Mouse (Mus musculus): ENCODE measurements around the gene Mtrr. TPM values are rescaled to one million over a fixed set of nuclear protein-coding genes. Genes with fewer than 3 reads are reported as not detected.

The Mtrr gene
- polyA plus RNA-seq, 1 experiment from 2014 or later, result 13.5 TPM

GRCm38 (mm10) chr13:68597667-68598066 lies 15.7 kb upstream of the Mtrr start:
- no peaks in the 10 kb centered on the region for H3K9me3 ChIP-seq (ENCODE audit: control insufficient read depth, low read length)
- H3K4me2 ChIP-seq (ENCODE audit: low read length), result peak overlapping the region; percentile 49
- H3K36me3 ChIP-seq (ENCODE audit: control insufficient read depth, insufficient read depth, low read length), result 0 out of 2 replicates have a peak, but pooled peaks cover 2% of the 10 kb centered on the region
- H3K9ac ChIP-seq (replicated peaks; ENCODE audit: low read length), result peak overlapping the region; percentile 39; the same call in 1 of the 2 replicates
- H3K27me3 ChIP-seq (ENCODE audit: control insufficient read depth, insufficient read depth, low read length), result no peaks in the 10 kb centered on the region
- DNase-seq (no peak), ATAC-seq (ENCODE audit: low FRiP score, low TSS enrichment) (0 out of 2 replicates have a peak, but pooled peaks have one; percentile 32)
- WGBS, result 19% methylated on average over 13 of the region's 13 CpGs
- no peak overlapping the region for H3K27ac ChIP-seq (replicated peaks; ENCODE audit: low read depth, low read length)
- H3K4me3 ChIP-seq (replicated peaks; ENCODE audit: low read depth, low read length), result peak overlapping the region; percentile 18
- H3K4me1 ChIP-seq (ENCODE audit: control insufficient read depth, insufficient read depth, low read length), result no peaks in the 10 kb centered on the region

DNA sequence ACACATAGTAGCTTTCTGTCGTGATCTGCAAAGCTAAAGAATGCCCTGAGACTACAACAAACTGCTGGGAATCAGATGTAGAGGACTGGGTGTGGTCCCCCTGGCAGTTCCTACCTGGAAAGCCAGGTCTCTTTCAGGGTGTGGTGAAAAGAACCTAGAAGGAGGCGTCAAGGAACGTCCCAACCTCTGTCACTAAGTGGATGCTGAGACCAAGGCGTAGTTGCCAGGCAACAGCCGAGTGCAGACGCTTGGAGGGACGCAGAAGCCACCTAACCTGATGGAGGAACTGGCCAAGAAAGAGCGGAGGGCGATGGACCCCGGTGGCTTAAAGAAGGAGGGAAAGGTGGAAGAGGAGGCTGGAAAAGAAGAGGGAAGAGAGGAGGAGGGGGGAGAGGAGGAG lies 15.2 kb upstream of the Mtrr start, which contains the start of gene 1700001L19Rik:
Gene 1700001L19Rik (plus strand): TSS at position 223 of the 400 bp plus-strand sequence.
- peak; percentile 54 for DNase-seq

DNA sequence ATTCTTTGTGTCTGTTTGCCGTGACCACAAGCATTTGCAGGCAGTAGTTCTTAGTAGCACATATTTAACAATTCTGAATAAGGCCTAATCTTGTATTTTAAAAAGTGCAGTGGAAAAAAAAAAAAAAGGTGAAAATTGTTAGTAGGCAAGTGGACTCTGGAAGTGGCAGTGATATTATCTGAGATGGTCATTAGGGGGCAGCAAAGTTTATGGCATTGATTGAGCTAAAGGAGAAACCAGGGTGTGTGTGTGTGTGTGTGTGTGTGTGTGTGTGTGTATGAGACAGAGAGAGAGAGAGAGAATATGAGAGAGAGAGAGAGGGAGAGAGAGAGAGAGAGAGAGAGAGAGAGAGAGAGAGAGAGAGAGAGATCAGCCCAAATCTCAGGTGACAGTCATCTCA lies 11.8 kb upstream of the Mtrr start:
- Histone ChIP-seq H3K9ac (replicated peaks; ENCODE audit: low read length) (no peak overlapping the region), H3K9me3 (ENCODE audit: control insufficient read depth, low read length) (no peaks in the 10 kb centered on the region), H3K4me3 (replicated peaks; ENCODE audit: low read depth, low read length) (no peak overlapping the region), H3K4me1 (ENCODE audit: control insufficient read depth, insufficient read depth, low read length) (no peaks in the 10 kb centered on the region), H3K4me2 (ENCODE audit: low read length) (no peak overlapping the region), H3K27ac (replicated peaks; ENCODE audit: low read depth, low read length) (no peak overlapping the region), H3K36me3 (ENCODE audit: control insufficient read depth, insufficient read depth, low read length) (peaks cover 38% of the 10 kb centered on the region), H3K27me3 (ENCODE audit: control insufficient read depth, insufficient read depth, low read length) (no peaks in the 10 kb centered on the region)
- ATAC-seq (ENCODE audit: low FRiP score, low TSS enrichment), result no peak
- peak; percentile 79 for DNase-seq
- 74% methylated on average over 1 of the region's 1 CpGs for WGBS

More for the DNA sequence above, 15.2 kb upstream of the Mtrr start, which contains the start of gene 1700001L19Rik:
- WGBS, result 10% methylated on average over 10 of the region's 10 CpGs
- Histone ChIP-seq H3K9me3 (ENCODE audit: control insufficient read depth, low read length) (no peaks in the 10 kb centered on the region), H3K9ac (replicated peaks; ENCODE audit: low read length) (peak within 1 kb of the TSS; percentile 39; the same call in 1 of the 2 replicates), H3K4me2 (ENCODE audit: low read length) (peak within 1 kb of the TSS; percentile 49), H3K36me3 (ENCODE audit: control insufficient read depth, insufficient read depth, low read length) (peaks cover 4% of the 10 kb centered on the region; the same call in 1 of the 2 replicates), H3K4me3 (replicated peaks; ENCODE audit: low read depth, low read length) (peak within 1 kb of the TSS; percentile 18), H3K27ac (replicated peaks; ENCODE audit: low read depth, low read length) (no peak within 1 kb of the TSS), H3K27me3 (ENCODE audit: control insufficient read depth, insufficient read depth, low read length) (no peaks in the 10 kb centered on the region), H3K4me1 (ENCODE audit: control insufficient read depth, insufficient read depth, low read length) (no peaks in the 10 kb centered on the region)
- 0 out of 2 replicates have a peak, but pooled peaks have one; percentile 36 for ATAC-seq (ENCODE audit: low FRiP score, low TSS enrichment)

DNA sequence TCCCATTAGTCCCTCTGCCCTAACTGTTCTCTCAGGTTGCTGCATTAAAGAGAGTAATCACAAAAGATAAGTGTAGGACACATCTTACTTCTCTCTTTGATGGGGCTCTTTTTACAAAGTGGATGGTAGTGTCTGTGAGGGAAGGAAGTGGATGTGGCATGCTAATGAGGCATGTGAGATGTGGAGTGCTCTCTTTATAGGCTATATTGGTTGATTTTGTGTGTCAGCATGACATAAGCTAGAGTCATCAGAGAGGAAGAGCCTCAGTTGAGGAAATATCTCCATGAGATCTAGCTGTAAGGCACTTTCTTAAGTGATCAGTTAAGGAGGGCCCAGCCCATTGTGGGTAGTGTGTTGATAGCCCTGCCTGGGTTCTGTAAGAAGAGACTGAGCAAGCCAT lies 6.4 kb upstream of the Mtrr start:
- ATAC-seq (ENCODE audit: low FRiP score, low TSS enrichment), result no peak
- H3K36me3 ChIP-seq (ENCODE audit: control insufficient read depth, insufficient read depth, low read length), result peaks cover 90% of the 10 kb centered on the region
- H3K4me3 ChIP-seq (replicated peaks; ENCODE audit: low read depth, low read length), result no peak overlapping the region
- no peak overlapping the region for H3K4me2 ChIP-seq (ENCODE audit: low read length)
- no peak overlapping the region for H3K9ac ChIP-seq (replicated peaks; ENCODE audit: low read length)
- H3K4me1 ChIP-seq (ENCODE audit: control insufficient read depth, insufficient read depth, low read length), result no peaks in the 10 kb centered on the region
- H3K27ac ChIP-seq (replicated peaks; ENCODE audit: low read depth, low read length), result no peak overlapping the region
- H3K27me3 ChIP-seq (ENCODE audit: control insufficient read depth, insufficient read depth, low read length), result no peaks in the 10 kb centered on the region
- no peak for DNase-seq
- H3K9me3 ChIP-seq (ENCODE audit: control insufficient read depth, low read length), result no peaks in the 10 kb centered on the region

GRCm38 (mm10) chr13:68585441-68585840 lies 3.5 kb upstream of the Mtrr start:
- Histone ChIP-seq H3K4me3 (replicated peaks; ENCODE audit: low read depth, low read length) (no peak overlapping the region), H3K9ac (replicated peaks; ENCODE audit: low read length) (no peak overlapping the region), H3K4me1 (ENCODE audit: control insufficient read depth, insufficient read depth, low read length) (peaks cover 7% of the 10 kb centered on the region), H3K27ac (replicated peaks; ENCODE audit: low read depth, low read length) (no peak overlapping the region), H3K27me3 (ENCODE audit: control insufficient read depth, insufficient read depth, low read length) (no peaks in the 10 kb centered on the region), H3K36me3 (ENCODE audit: control insufficient read depth, insufficient read depth, low read length) (peaks cover 68% of the 10 kb centered on the region), H3K4me2 (ENCODE audit: low read length) (no peak overlapping the region), H3K9me3 (ENCODE audit: control insufficient read depth, low read length) (no peaks in the 10 kb centered on the region)
- 86% methylated on average over 7 of the region's 7 CpGs for WGBS
- no peak for ATAC-seq (ENCODE audit: low FRiP score, low TSS enrichment)
- DNase-seq, result no peak

DNA sequence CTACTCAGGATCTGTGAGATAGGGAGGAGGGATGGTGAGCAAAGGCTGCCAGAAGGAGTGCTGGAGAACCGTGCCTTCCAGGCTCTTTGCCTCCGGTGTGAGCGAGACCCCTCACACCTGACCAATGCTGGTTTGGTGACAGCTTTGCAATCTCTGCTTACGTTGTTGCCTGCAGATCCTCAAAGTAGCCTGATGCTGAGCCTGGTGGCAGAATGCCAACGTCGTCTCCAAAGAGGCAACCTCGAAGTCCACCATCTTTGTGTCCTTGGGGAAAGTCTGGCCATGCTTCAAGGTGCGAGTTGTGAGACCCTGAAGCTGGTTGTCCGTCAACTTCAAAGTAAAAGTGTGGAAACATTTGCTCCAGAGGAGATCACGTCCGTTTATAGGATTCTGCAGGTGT lies 2.0 kb upstream of the Mtrr start:
- 93% methylated on average over 11 of the region's 11 CpGs for WGBS
- Histone ChIP-seq H3K4me1 (ENCODE audit: control insufficient read depth, insufficient read depth, low read length) (peaks cover 7% of the 10 kb centered on the region), H3K4me3 (replicated peaks; ENCODE audit: low read depth, low read length) (no peak overlapping the region), H3K9ac (replicated peaks; ENCODE audit: low read length) (no peak overlapping the region), H3K9me3 (ENCODE audit: control insufficient read depth, low read length) (no peaks in the 10 kb centered on the region), H3K27ac (replicated peaks; ENCODE audit: low read depth, low read length) (no peak overlapping the region), H3K36me3 (ENCODE audit: control insufficient read depth, insufficient read depth, low read length) (peaks cover 56% of the 10 kb centered on the region), H3K27me3 (ENCODE audit: control insufficient read depth, insufficient read depth, low read length) (no peaks in the 10 kb centered on the region), H3K4me2 (ENCODE audit: low read length) (no peak overlapping the region)
- no peak for DNase-seq
- no peak for ATAC-seq (ENCODE audit: low FRiP score, low TSS enrichment)

DNA sequence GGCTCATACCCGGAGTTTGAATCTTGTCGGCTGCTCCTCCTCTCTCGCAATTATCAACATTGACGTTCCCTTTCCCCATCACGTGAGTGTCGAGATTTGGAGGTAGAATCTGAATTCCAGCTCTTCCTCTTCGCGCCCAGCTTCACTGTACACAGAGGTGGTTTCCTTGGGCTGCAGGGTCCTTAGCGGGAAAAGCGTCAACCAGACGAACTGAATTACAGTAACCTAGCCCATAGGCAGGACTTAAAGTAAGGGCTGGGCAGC lies 500 bp upstream of the Mtrr start:
- Histone ChIP-seq H3K4me2 (ENCODE audit: low read length) (peak overlapping the region; percentile 91), H3K27me3 (ENCODE audit: control insufficient read depth, insufficient read depth, low read length) (no peaks in the 10 kb centered on the region), H3K9me3 (ENCODE audit: control insufficient read depth, low read length) (no peaks in the 10 kb centered on the region), H3K9ac (replicated peaks; ENCODE audit: low read length) (peak overlapping the region; percentile 66), H3K4me1 (ENCODE audit: control insufficient read depth, insufficient read depth, low read length) (peaks cover 7% of the 10 kb centered on the region), H3K27ac (replicated peaks; ENCODE audit: low read depth, low read length) (peak overlapping the region; percentile 70), H3K36me3 (ENCODE audit: control insufficient read depth, insufficient read depth, low read length) (peaks cover 47% of the 10 kb centered on the region), H3K4me3 (replicated peaks; ENCODE audit: low read depth, low read length) (peak overlapping the region; percentile 83)
- WGBS, result 1% methylated on average over 11 of the region's 11 CpGs
- DNase-seq, result no peak
- ATAC-seq (ENCODE audit: low FRiP score, low TSS enrichment), result no peak; the same call in 1 of the 2 replicates

DNA sequence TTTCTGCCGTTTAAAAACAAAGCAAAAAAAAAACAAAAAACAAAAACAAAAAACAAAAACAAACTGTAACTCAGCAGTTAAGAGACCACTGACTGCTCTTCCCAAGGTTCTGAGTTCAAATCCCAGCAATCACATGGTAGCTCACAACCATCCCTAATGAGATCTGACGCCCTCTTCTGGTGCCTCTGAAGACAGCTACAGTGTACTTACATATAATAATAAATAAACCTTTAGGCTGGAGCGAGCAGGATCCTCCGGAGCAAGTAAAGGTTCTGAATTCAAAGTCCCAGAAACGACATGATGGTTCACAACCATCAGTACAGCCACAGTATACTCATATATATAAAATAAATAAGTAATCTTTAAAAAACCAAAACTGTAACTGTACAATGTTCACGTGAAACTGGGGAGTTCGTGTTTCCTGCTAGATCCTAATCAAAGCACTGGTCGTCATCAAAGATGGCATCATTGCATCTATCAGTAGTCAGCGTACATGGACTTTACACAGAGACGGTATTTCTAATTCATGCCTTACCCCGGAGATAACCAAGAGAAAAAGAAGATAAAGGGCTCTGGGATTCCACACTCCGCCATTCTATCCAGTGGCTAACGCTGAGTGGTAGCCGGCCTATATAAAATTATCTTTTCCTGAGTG lies 736 bp downstream of the Mtrr start:
- Histone ChIP-seq H3K4me3 (replicated peaks; ENCODE audit: low read depth, low read length) (peak overlapping the region; percentile 83), H3K9ac (replicated peaks; ENCODE audit: low read length) (peak overlapping the region; percentile 59), H3K27ac (replicated peaks; ENCODE audit: low read depth, low read length) (peak overlapping the region; percentile 55; the same call in 1 of the 2 replicates), H3K4me2 (ENCODE audit: low read length) (peak overlapping the region; percentile 91), H3K27me3 (ENCODE audit: control insufficient read depth, insufficient read depth, low read length) (no peaks in the 10 kb centered on the region), H3K9me3 (ENCODE audit: control insufficient read depth, low read length) (no peaks in the 10 kb centered on the region), H3K36me3 (ENCODE audit: control insufficient read depth, insufficient read depth, low read length) (peaks cover 48% of the 10 kb centered on the region), H3K4me1 (ENCODE audit: control insufficient read depth, insufficient read depth, low read length) (peaks cover 7% of the 10 kb centered on the region)
- WGBS, result 29% methylated on average over 14 of the region's 14 CpGs
- no peak for ATAC-seq (ENCODE audit: low FRiP score, low TSS enrichment)
- DNase-seq, result no peak

GRCm38 (mm10) chr13:68577945-68578344 lies 4.0 kb downstream of the Mtrr start:
- Histone ChIP-seq H3K4me2 (ENCODE audit: low read length) (no peak overlapping the region), H3K9me3 (ENCODE audit: control insufficient read depth, low read length) (no peaks in the 10 kb centered on the region), H3K27ac (replicated peaks; ENCODE audit: low read depth, low read length) (no peak overlapping the region), H3K27me3 (ENCODE audit: control insufficient read depth, insufficient read depth, low read length) (no peaks in the 10 kb centered on the region), H3K9ac (replicated peaks; ENCODE audit: low read length) (no peak overlapping the region), H3K4me3 (replicated peaks; ENCODE audit: low read depth, low read length) (no peak overlapping the region), H3K36me3 (ENCODE audit: control insufficient read depth, insufficient read depth, low read length) (peaks cover 28% of the 10 kb centered on the region), H3K4me1 (ENCODE audit: control insufficient read depth, insufficient read depth, low read length) (peaks cover 5% of the 10 kb centered on the region)
- DNase-seq, result no peak
- 92% methylated on average over 7 of the region's 7 CpGs for WGBS
- no peak for ATAC-seq (ENCODE audit: low FRiP score, low TSS enrichment)
